Mouse (Mus musculus) E14TG2a.4 (cell line): Measurements from ENCODE around the gene Sema4c.

ENCODE experiments used
- H3K27me3 ChIP-seq: 2 replicates; pipeline ENCODE4 v1.6.1; 2014; ENCODE audit warnings: low read length, control low read depth; ENCODE audit not compliant: insufficient read depth
- H3K36me3 ChIP-seq: 2 replicates; pipeline ENCODE4 v1.6.1; 2014; ENCODE audit warnings: low read length, control low read depth; ENCODE audit not compliant: insufficient read depth
- H3K4me1 ChIP-seq: replicated peaks from 2 replicates; pipeline ENCODE4 v1.6.1; 2014; ENCODE audit warnings: low read depth, low read length, control low read depth
- H3K4me3 ChIP-seq: replicated peaks from 2 replicates; pipeline ENCODE4 v1.5.1; 2014; ENCODE audit warnings: mild to moderate bottlenecking, low read length
- H3K9me3 ChIP-seq: 2 replicates; pipeline ENCODE4 v1.6.1; 2014; ENCODE audit warnings: low read length, control low read depth
- CTCF ChIP-seq: conservative IDR thresholded peaks from 2 replicates; pipeline ENCODE4 v1.5.1; 2014; ENCODE audit warnings: low read length
- NANOG ChIP-seq: IDR thresholded peaks from 2 replicates; pipeline ENCODE4 v1.6.1; 2014; ENCODE audit warnings: borderline replicate concordance, low read length, mixed read lengths
- POU5F1 ChIP-seq: IDR thresholded peaks from 2 replicates; pipeline ENCODE4 v1.6.1; 2014; ENCODE audit warnings: low read length, borderline replicate concordance

Sema4c gene

GRCm38 (mm10) chr1:36558031-36558993, at the start of gene Sema4c:
Sema4c (minus strand) TSS chr1:36558349.
- TF ChIP-seq CTCF (no peak), POU5F1 (no peak), NANOG (no peak)
- peak within 1 kb of the TSS; percentile 93 for H3K4me3 ChIP-seq

GRCm38 (mm10) chr1:36606951-36607350, 48.8 kb upstream of the Sema4c start:
- H3K4me3 ChIP-seq, result no peak overlapping the region
- TF ChIP-seq POU5F1 (no peak), CTCF (no peak), NANOG (no peak)
- H3K36me3 ChIP-seq, result peaks cover 61% of the 10 kb centered on the region
- H3K9me3 ChIP-seq, result no peaks in the 10 kb centered on the region
- H3K4me1 ChIP-seq, result peaks cover 55% of the 10 kb centered on the region
- no peaks in the 10 kb centered on the region for H3K27me3 ChIP-seq

More at GRCm38 (mm10) chr1:36558031-36558993, at the start of gene Sema4c:
- Histone ChIP-seq H3K9me3 (no peaks in the 10 kb centered on the region), H3K4me1 (peaks cover 74% of the 10 kb centered on the region), H3K36me3 (0 out of 2 replicates have a peak, but pooled peaks cover 5% of the 10 kb centered on the region), H3K27me3 (peaks cover 90% of the 10 kb centered on the region)

- peaks cover 83% of the 10 kb centered on the region for H3K36me3 ChIP-seq
- no peak for TF ChIP-seq POU5F1
- peaks cover 46% of the 10 kb centered on the region for H3K4me1 ChIP-seq
- H3K9me3 ChIP-seq, result no peaks in the 10 kb centered on the region
- no peaks in the 10 kb centered on the region for H3K27me3 ChIP-seq
- H3K4me3 ChIP-seq, result no peak overlapping the region
Observed at GRCm38 (mm10) chr1:36604254-36605156, 46.4 kb upstream of the Sema4c start.

DNA sequence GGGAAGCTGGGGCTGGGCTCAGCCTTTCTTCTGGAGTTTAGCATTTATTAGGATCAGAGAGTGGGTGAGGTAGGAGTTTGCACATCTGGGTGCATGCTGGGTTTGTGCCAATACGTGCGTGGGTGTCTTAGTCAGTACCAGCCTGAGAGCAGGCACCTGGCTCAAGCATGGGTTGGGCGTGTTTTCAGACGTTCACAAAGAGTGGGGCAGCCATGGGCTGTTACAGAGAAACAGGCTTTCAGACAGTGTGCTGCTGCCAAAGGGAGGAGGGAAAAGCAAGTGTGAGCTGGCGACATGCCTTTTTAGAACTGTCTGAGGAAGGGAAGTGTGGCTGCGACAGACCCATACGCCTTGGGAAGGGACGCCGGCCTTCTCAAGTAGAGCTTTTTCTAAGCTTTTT, 45.2 kb upstream of the Sema4c start:
- TF ChIP-seq NANOG (no peak), POU5F1 (no peak)
- peaks cover 87% of the 10 kb centered on the region for H3K36me3 ChIP-seq
- H3K4me3 ChIP-seq, result no peak overlapping the region
- peaks cover 45% of the 10 kb centered on the region for H3K4me1 ChIP-seq
- H3K9me3 ChIP-seq, result no peaks in the 10 kb centered on the region
- no peaks in the 10 kb centered on the region for H3K27me3 ChIP-seq

- H3K4me1 ChIP-seq, result peaks cover 37% of the 10 kb centered on the region
- H3K27me3 ChIP-seq, result no peaks in the 10 kb centered on the region
- H3K9me3 ChIP-seq, result no peaks in the 10 kb centered on the region
- TF ChIP-seq CTCF (no peak), POU5F1 (no peak), NANOG (no peak)
- no peak overlapping the region for H3K4me3 ChIP-seq
- peaks cover 83% of the 10 kb centered on the region for H3K36me3 ChIP-seq
Observed at GRCm38 (mm10) chr1:36602271-36602670, 44.1 kb upstream of the Sema4c start.

- Histone ChIP-seq H3K4me3 (no peak overlapping the region), H3K4me1 (peaks cover 59% of the 10 kb centered on the region), H3K27me3 (no peaks in the 10 kb centered on the region), H3K9me3 (no peaks in the 10 kb centered on the region), H3K36me3 (peaks cover 59% of the 10 kb centered on the region)
- TF ChIP-seq NANOG, result no peak
- no peak for TF ChIP-seq CTCF
- no peak for TF ChIP-seq POU5F1
Observed at GRCm38 (mm10) chr1:36598411-36598810, 40.3 kb upstream of the Sema4c start.

DNA sequence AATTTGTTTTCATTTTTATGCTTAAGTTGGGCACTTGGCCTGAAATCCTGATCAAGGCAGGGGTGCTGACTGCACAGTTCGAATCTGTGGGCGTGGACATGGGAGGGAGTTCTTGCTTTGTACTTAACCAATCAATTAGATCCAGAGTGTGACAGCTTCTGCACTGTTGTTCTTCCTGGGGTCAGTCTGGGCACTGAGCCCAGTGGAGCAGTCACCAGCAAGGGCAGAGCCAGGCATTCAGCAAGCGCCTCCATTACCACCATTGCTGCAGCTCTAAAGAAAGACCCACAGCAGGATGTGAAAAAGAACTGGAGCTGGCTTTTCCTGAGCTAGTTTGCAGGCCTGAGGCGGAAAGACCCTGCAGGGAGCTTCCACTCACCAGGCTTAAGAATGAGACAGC, 38.0 kb upstream of the Sema4c start:
- Histone ChIP-seq H3K4me1 (peaks cover 71% of the 10 kb centered on the region), H3K36me3 (peaks cover 46% of the 10 kb centered on the region), H3K9me3 (no peaks in the 10 kb centered on the region), H3K4me3 (no peak overlapping the region), H3K27me3 (no peaks in the 10 kb centered on the region)
- TF ChIP-seq CTCF (no peak), POU5F1 (no peak), NANOG (no peak)

GRCm38 (mm10) chr1:36595167-36595931, 37.2 kb upstream of the Sema4c start:
- Histone ChIP-seq H3K4me1 (peaks cover 74% of the 10 kb centered on the region), H3K36me3 (peaks cover 38% of the 10 kb centered on the region), H3K27me3 (no peaks in the 10 kb centered on the region), H3K9me3 (no peaks in the 10 kb centered on the region), H3K4me3 (no peak overlapping the region)
- TF ChIP-seq CTCF (no peak), POU5F1 (no peak), NANOG (no peak)
